Mouse (Mus musculus) liver, postnatal 0 days (tissue): ENCODE results near the gene Pex14. TPM values are rescaled to one million over a fixed set of nuclear protein-coding genes. Genes with fewer than 3 reads are reported as not detected.

Experiments
- ATAC-seq: fragments of 200-750 bp; cut with Nextera tagmentation; 2 replicates; pipeline ENCODE4 v1.8.0; 2017; ENCODE audit warnings: mild to moderate bottlenecking, moderate library complexity
- DNase-seq: peaks from one replicate; pipeline ENCODE4 v3.0.0-alpha.2; 2016
- H3K27ac ChIP-seq: fragments of 300-500 bp; sonication (generic); 2 replicates; pipeline ENCODE4 v1.5.1; 2014; ENCODE audit warnings: antibody characterized with exemption, moderate library complexity, mild to moderate bottlenecking, low read depth
- H3K27me3 ChIP-seq: fragments of 300-500 bp; sonication (generic); 2 replicates; pipeline ENCODE4 v1.6.1; 2014; ENCODE audit warnings: low read length, control low read depth, mixed read lengths; ENCODE audit not compliant: insufficient read depth
- H3K36me3 ChIP-seq: fragments of 300-500 bp; sonication (generic); replicated peaks from 2 replicates; pipeline ENCODE4 v1.6.1; 2014; ENCODE audit warnings: mild to moderate bottlenecking, control low read depth, low read length, moderate library complexity, mixed read lengths; ENCODE audit not compliant: insufficient read depth
- H3K4me1 ChIP-seq: fragments of 300-500 bp; sonication (generic); 2 replicates; pipeline ENCODE4 v1.6.1; 2014; ENCODE audit warnings: antibody characterized with exemption, mild to moderate bottlenecking, control low read depth; ENCODE audit not compliant: insufficient read depth
- H3K4me2 ChIP-seq: fragments of 300-500 bp; sonication (generic); 2 replicates; pipeline ENCODE4 v1.6.1; 2014; ENCODE audit warnings: low read depth, mild to moderate bottlenecking, low read length, moderate library complexity, mixed read lengths
- H3K4me3 ChIP-seq: fragments of 300-500 bp; sonication (generic); 2 replicates; pipeline ENCODE4 v1.5.1; 2014; ENCODE audit warnings: low read depth, low read length
- H3K9ac ChIP-seq: fragments of 300-500 bp; sonication (generic); replicated peaks from 2 replicates; pipeline ENCODE4 v1.6.1; 2014; ENCODE audit warnings: mild to moderate bottlenecking, moderate library complexity
- H3K9me3 ChIP-seq: fragments of 300-500 bp; sonication (generic); 2 replicates; pipeline ENCODE4 v1.6.1; 2016; ENCODE audit warnings: mild to moderate bottlenecking, control low read depth, low read length, mixed read lengths
- CTCF ChIP-seq: sonication (generic); IDR thresholded peaks from 2 replicates; pipeline ENCODE4 v1.5.1; 2016; ENCODE audit warnings: antibody characterized with exemption, low read depth
- EP300 ChIP-seq: IDR thresholded peaks from 2 replicates; pipeline ENCODE4 v1.6.1; 2016; ENCODE audit warnings: antibody characterized with exemption, low read depth, mild to moderate bottlenecking
- WGBS: fragments of 180-500 bp; shearing (Covaris S2); extraction: QIAGEN DNeasy Blood & Tissue Kit; methylation state at CpG from one replicate; pipeline ENCODE4 v1.1.7; 2014; ENCODE audit not compliant: insufficient replicate concordance; 5-methylcytosine and 5-hydroxymethylcytosine counted together
- polyA plus RNA-seq: library from polyadenylated mRNA; unstranded; fragments of >200 nt; fragmentation: Nextera tagmentation; extraction: Ambion mirVana; gene quantifications from 2 replicates; pipeline ENCODE4 v1.2.1, GENCODE M21; 2015

Pex14 gene
- polyA plus RNA-seq, 1 experiment from 2014 or later, result 53.6 TPM

DNA sequence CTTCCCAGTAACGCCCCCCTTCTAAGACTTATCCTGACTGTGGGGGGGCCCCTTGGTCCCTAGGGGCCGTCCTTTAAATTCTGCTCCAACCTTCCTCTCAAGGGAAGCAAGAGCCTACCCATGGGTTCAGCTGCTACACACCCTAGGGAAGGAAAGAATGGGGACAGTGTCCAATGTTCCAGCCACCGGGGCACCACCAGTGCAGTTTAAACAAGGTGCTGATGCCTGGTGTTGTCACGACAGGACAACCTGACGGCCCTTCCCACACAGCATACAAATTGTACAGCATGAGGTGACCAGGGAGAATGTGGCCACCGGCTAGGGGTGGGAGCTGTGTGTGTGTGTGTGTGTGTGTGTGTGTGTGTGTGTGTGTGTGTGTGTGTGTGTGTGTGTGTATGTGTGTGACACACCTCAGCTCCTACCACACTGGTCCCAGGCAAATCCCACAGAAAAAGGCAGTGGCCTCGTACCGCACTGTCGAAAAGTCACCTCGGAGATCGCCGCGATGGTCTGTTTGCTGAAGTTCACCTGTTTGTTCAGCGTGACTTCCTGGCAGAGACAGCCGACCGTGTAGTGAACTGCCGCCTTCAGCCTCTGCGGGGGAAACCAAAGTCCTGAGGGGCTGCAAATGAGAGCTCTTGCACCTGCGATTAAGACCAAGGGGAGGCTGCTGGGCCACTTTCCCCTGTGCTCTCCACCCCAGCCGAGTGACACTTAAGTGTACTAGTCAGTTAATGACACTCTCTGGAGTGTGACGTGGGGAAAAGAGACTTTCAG is 32.3 kb upstream of the Pex14 start:
- 62% methylated on average over 21 of the region's 21 CpGs for WGBS
- no peak overlapping the region for H3K9ac ChIP-seq
- TF ChIP-seq CTCF (no peak), EP300 (no peak)
- peak overlapping the region; percentile 24; the same call in 1 of the 2 replicates for H3K27ac ChIP-seq
- H3K4me1 ChIP-seq, result peaks cover 8% of the 10 kb centered on the region
- peak; percentile 54 for DNase-seq
- peak overlapping the region; percentile 27; the same call in 1 of the 2 replicates for H3K4me2 ChIP-seq
- no peaks in the 10 kb centered on the region for H3K9me3 ChIP-seq
- H3K4me3 ChIP-seq, result no peak overlapping the region
- no peaks in the 10 kb centered on the region for H3K27me3 ChIP-seq
- peak; percentile 51 for ATAC-seq
- H3K36me3 ChIP-seq, result 0 out of 2 replicates have a peak, but pooled peaks cover 2% of the 10 kb centered on the region

DNA sequence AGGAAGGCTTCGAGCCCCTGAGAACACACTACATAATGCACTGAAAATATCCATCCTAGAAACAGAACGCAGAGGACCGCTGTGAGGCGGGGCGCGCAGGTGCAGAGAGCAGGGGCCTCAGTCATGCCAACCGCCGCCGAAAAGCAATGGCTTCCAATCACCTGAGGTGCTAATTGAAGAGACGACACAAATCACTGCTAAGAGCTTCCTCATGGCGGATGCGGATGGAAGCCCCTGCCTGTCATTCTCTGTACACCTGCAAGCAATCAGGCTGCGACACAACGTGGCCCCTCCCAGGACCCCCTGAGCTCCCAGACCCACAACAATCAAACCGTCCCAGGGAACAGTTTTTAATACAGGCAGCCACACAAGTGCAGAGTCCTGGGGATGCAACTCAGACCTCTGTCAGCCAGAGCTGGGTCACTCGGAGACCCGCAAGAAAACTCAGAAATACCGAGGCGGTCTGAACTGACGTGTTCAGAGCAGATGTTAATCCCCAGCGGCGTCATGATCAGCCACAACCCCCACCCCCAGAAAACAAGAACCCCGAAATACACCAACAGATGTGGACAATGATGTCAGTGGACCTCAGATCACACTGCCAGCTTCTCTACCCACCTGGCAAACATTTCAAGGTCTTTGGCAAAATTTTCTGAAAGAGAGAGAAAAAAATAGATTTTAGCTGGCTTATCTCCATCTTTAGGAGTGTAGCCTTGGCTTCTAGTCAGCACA is 31.5 kb upstream of the Pex14 start:
- DNase-seq (no peak), ATAC-seq (no peak)
- Histone ChIP-seq H3K4me2 (no peak overlapping the region), H3K9me3 (no peaks in the 10 kb centered on the region), H3K4me1 (no peaks in the 10 kb centered on the region; the same call in 1 of the 2 replicates), H3K4me3 (no peak overlapping the region), H3K9ac (no peak overlapping the region), H3K27me3 (no peaks in the 10 kb centered on the region), H3K27ac (no peak overlapping the region), H3K36me3 (0 out of 2 replicates have a peak, but pooled peaks cover 2% of the 10 kb centered on the region)
- WGBS, result 85% methylated on average over 23 of the region's 23 CpGs
- TF ChIP-seq CTCF (no peak), EP300 (no peak)

DNA sequence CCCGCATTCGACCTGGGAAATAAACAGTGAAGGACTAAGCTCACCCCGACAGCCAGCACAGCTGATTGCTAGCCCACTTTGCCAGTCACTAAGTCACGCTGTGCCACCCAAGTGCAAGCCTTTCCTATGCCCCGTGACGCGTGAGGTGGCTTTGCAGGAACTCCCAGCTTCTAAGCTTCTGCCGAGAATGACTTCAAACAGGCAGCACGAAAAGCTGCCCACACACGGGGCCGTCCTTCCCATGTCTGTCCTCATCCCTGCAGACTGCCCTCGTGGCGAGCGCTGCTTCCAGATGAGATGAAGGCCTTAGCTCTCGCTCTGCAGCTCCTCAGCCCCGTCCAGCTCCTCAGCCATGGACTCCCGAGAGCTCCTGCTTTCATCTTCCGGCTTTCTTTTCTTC is 28.8 kb upstream of the Pex14 start:
- H3K4me3 ChIP-seq, result no peak overlapping the region
- H3K36me3 ChIP-seq, result 0 out of 2 replicates have a peak, but pooled peaks cover 2% of the 10 kb centered on the region
- H3K27ac ChIP-seq, result no peak overlapping the region
- ATAC-seq (no peak), DNase-seq (no peak)
- no peak overlapping the region for H3K9ac ChIP-seq
- H3K27me3 ChIP-seq, result no peaks in the 10 kb centered on the region
- no peak overlapping the region for H3K4me2 ChIP-seq
- 68% methylated on average over 18 of the region's 18 CpGs for WGBS
- no peaks in the 10 kb centered on the region; the same call in 1 of the 2 replicates for H3K4me1 ChIP-seq
- no peaks in the 10 kb centered on the region for H3K9me3 ChIP-seq
- TF ChIP-seq EP300 (no peak), CTCF (no peak)

DNA sequence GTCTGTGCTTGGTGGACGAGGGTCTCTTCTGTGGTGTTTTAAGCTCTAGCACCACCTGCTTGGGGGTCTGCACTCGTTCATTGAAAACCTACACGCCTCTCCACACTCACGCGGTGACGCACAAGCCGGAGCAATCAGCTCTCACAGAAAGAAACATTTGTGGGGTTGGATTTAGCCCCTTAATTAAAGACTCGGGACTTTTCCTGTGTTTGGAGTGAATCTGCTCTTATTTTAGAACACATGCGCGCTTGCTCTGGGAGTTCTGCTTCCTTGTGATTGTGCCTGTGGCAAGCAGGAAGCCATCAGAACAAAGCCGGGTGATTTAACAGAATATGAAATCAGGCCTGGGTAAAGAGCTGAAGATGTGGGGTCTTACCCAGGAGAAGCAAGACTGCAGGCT is 27.0 kb upstream of the Pex14 start, which contains the start of gene Cort:
TSS of gene Cort (minus strand) at position 101 of the 400 bp plus-strand sequence.
- 76% methylated on average over 11 of the region's 11 CpGs for WGBS
- TF ChIP-seq EP300, result no peak
- TF ChIP-seq CTCF, result no peak
- Histone ChIP-seq H3K27me3 (no peaks in the 10 kb centered on the region), H3K27ac (no peak within 1 kb of the TSS), H3K9ac (no peak within 1 kb of the TSS), H3K4me3 (no peak within 1 kb of the TSS), H3K4me2 (no peak within 1 kb of the TSS), H3K9me3 (no peaks in the 10 kb centered on the region), H3K4me1 (no peaks in the 10 kb centered on the region), H3K36me3 (0 out of 2 replicates have a peak, but pooled peaks cover 2% of the 10 kb centered on the region)
- DNase-seq, result no peak
- no peak for ATAC-seq

DNA sequence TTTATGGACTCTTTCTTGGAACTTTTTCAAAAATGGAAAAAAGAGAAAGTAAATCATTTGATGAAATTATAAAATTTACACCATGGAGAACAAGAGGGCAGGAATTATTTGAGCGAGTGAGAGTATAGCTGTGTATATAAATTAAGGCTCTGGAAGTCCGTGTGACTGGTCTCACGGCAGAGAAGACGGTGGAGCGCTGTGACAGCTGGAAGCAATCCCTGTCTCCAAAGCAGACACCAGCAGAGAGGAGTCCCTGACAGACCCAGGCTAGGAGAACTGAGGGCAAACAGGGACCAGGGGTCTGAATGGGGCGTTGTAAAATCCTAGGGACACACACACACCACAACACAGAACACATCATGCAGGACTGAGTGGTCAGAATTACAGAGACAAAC is 26.4 kb upstream of the Pex14 start:
- Histone ChIP-seq H3K4me3 (no peak overlapping the region), H3K4me2 (no peak overlapping the region), H3K9ac (no peak overlapping the region), H3K4me1 (no peaks in the 10 kb centered on the region), H3K9me3 (no peaks in the 10 kb centered on the region), H3K27me3 (no peaks in the 10 kb centered on the region), H3K27ac (no peak overlapping the region), H3K36me3 (0 out of 2 replicates have a peak, but pooled peaks cover 2% of the 10 kb centered on the region)
- ATAC-seq, result no peak
- TF ChIP-seq CTCF (no peak), EP300 (no peak)
- DNase-seq, result no peak
- WGBS, result 85% methylated on average over 6 of the region's 6 CpGs

DNA sequence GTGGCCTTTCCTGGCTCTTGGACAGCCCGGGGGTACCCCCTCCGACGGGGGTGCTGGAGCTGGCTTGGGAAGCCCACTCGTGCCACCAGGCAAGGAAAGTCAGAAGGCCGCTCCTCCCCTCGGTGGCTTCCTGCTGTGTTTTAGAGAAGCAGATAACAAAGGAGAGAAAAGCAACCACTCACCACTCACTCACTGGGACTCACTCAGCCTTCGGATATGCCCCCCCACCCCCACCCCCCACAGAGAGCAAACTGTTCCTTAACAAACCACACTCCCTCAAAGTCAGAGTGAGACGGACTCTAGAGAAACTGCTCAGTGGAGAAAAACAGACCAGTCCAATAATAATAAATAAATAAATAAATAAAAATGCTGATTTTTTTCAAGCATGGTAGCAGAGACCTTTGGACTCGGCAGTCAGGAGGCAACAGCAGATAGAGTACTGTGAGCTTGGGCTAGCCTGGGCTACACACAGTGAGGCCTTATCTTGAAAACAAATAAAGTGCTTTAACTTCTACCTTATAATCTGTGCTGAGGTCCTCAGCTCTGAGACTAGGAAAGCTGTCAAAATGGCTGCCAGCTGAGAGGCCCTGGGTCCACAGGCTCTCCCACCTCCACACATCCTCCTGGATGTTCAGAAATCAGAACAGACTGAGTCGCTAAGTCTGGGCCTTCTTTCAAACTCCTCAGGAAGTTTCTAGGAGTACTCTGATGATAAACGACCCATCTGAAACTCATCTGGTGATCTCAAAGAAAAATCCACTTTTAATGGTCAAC is 25.9 kb upstream of the Pex14 start:
- Histone ChIP-seq H3K9me3 (no peaks in the 10 kb centered on the region), H3K4me1 (no peaks in the 10 kb centered on the region), H3K27ac (no peak overlapping the region), H3K36me3 (0 out of 2 replicates have a peak, but pooled peaks cover 2% of the 10 kb centered on the region), H3K4me3 (no peak overlapping the region), H3K9ac (no peak overlapping the region), H3K4me2 (no peak overlapping the region), H3K27me3 (no peaks in the 10 kb centered on the region)
- WGBS, result 48% methylated on average over 11 of the region's 11 CpGs
- DNase-seq (no peak), ATAC-seq (no peak)
- TF ChIP-seq EP300 (no peak), CTCF (no peak)
